Mouse (Mus musculus): ENCODE data around the gene Pitpna.

GRCm38 (mm10) chr11:75540209-75540608 lies 47.7 kb upstream of the Pitpna start:
- TF ChIP-seq ZC3H11A (IDR thresholded peaks at IDR 0.05; ENCODE audit: borderline replicate concordance, low read depth, low read length) (no peak), ZNF384 (IDR thresholded peaks at IDR 0.05; ENCODE audit: low read depth, low read length) (no peak), HCFC1 (IDR thresholded peaks at IDR 0.05; ENCODE audit: borderline replicate concordance, insufficient read depth, low read length) (no peak), CHD2 (IDR thresholded peaks at IDR 0.05; ENCODE audit: low read depth, low read length) (no peak)
